Mouse (Mus musculus) liver, embryonic 14.5 days (tissue): ENCODE measurements at regions not wholly inside any gene's neighbourhood (a gene's known extent, or its start where the extent isn't known, plus 50 kb on each side); places are given as distances from the start of the nearest gene placed in this dataset.
"Not testable (repeated sequence)": the region's sequence is repeated elsewhere in the genome, so short reads cannot be mapped to it uniquely, and the experiment has no call there.

Experiments used
- ATAC-seq: fragments of 200-750 bp; cut with Nextera tagmentation; 2 replicates; pipeline ENCODE4 v1.8.0; 2017; ENCODE audit warnings: moderate number of reproducible peaks, mild to moderate bottlenecking, moderate library complexity; ENCODE audit not compliant: insufficient read depth
- DNase-seq, 3 experiments: peaks; one replicate each; pipeline ENCODE4 v3.0.0-alpha.2; 2012 to 2013; ENCODE audit warnings: low read depth in 3 of 3, low spot score in 3 of 3
- H3K27ac ChIP-seq: fragments of 300-500 bp; sonication (generic); 2 replicates; pipeline ENCODE4 v1.5.1; 2014; ENCODE audit warnings: moderate library complexity, mild to moderate bottlenecking, control low read depth, inconsistent platforms
- H3K27me3 ChIP-seq: fragments of 300-500 bp; sonication (generic); 2 replicates; pipeline ENCODE4 v1.6.1; 2014; ENCODE audit warnings: mild to moderate bottlenecking, low read length, moderate library complexity; ENCODE audit not compliant: control insufficient read depth, insufficient read depth
- H3K36me3 ChIP-seq: fragments of 300-500 bp; sonication (generic); replicated peaks from 2 replicates; pipeline ENCODE4 v1.6.1; 2014; ENCODE audit warnings: low read depth; ENCODE audit not compliant: control insufficient read depth, insufficient read depth
- H3K4me1 ChIP-seq, 2 experiments: fragments of 200-500 bp in 1 of 2; fragments of 300-500 bp in 1 of 2; sonication (generic) in 1 of 2; replicated peaks; 2 replicates each; pipeline ENCODE4 v1.6.1; 2012 to 2014; ENCODE audit warnings: antibody characterized with exemption in 1 of 2, inconsistent platforms in 1 of 2, low read length in 1 of 2; ENCODE audit not compliant: control insufficient read depth in 2 of 2, insufficient read depth in 2 of 2
- H3K4me2 ChIP-seq: fragments of 300-500 bp; sonication (generic); 2 replicates; pipeline ENCODE4 v1.6.1; 2014; ENCODE audit warnings: low read depth, mild to moderate bottlenecking, control low read depth, moderate library complexity
- H3K4me3 ChIP-seq, 2 experiments: fragments of 200-500 bp in 1 of 2; fragments of 300-500 bp in 1 of 2; sonication (generic) in 1 of 2; 2 replicates each; pipeline ENCODE4 v1.5.1; 2012 to 2014; ENCODE audit warnings: low read depth in 2 of 2, low read length in 2 of 2, mild to moderate bottlenecking in 2 of 2, control low read depth in 1 of 2, inconsistent platforms in 1 of 2, moderate library complexity in 1 of 2; ENCODE audit not compliant: insufficient read depth in 1 of 2
- H3K9ac ChIP-seq: fragments of 300-500 bp; sonication (generic); replicated peaks from 2 replicates; pipeline ENCODE4 v1.6.1; 2014; ENCODE audit warnings: mild to moderate bottlenecking, control low read depth, moderate library complexity
- H3K9me3 ChIP-seq: fragments of 300-500 bp; sonication (generic); 2 replicates; pipeline ENCODE4 v1.6.1; 2016; ENCODE audit warnings: low read length, mixed read lengths; ENCODE audit not compliant: control insufficient read depth
- CTCF ChIP-seq: IDR thresholded peaks from 2 replicates; pipeline ENCODE4 v1.5.1; 2016; ENCODE audit warnings: antibody characterized with exemption, low read depth, control low read depth
- EP300 ChIP-seq: IDR thresholded peaks from 2 replicates; pipeline ENCODE4 v1.6.1; 2016; ENCODE audit warnings: antibody characterized with exemption, low read depth
- WGBS: fragments of 180-500 bp; shearing (Covaris S2); extraction: QIAGEN DNeasy Blood & Tissue Kit; methylation state at CpG from one replicate; pipeline ENCODE4 v1.1.7; 2014; ENCODE audit not compliant: insufficient replicate concordance; 5-methylcytosine and 5-hydroxymethylcytosine counted together

- ATAC-seq = no peak
- 48% methylated on average over 2 of the region's 2 CpGs for WGBS
These were observed 66.8 kb upstream of the Nt5e start for GRCm38 (mm10) chr9:88260072-88260635.

DNA sequence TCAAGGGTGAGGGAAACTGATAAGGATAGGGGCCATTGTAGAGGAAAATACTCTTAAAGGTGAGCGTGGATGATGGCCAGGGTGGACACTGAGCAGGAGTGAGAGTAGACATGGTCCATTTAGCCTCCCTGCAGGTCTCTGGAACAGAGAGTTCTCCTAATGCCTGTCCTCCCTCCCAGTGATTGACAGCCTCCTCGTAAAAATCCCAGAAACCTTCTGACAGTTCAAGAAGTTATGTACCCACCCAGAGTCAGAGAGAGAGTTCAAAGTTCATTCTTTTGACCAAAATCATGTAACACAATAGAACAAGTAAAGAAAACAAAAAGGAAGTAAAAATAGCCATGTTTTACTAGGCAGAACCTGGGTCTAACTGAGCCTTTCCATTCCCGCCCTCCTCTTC lies 64.5 kb upstream of the Nt5e start:
- no peaks in the 10 kb centered on the region for H3K9me3 ChIP-seq
- no peaks in the 10 kb centered on the region for H3K27me3 ChIP-seq
- TF ChIP-seq EP300 (no peak), CTCF (no peak)
- no peaks in the 10 kb centered on the region for H3K4me1 ChIP-seq
- no peak for DNase-seq
- H3K4me2 ChIP-seq = no peak overlapping the region
- no peak for ATAC-seq
- no peak overlapping the region for H3K4me3 ChIP-seq
- no peaks in the 10 kb centered on the region for H3K36me3 ChIP-seq
- no peak overlapping the region for H3K27ac ChIP-seq
- WGBS = 63% methylated on average over 3 of the region's 3 CpGs
- no peak overlapping the region for H3K9ac ChIP-seq

More at GRCm38 (mm10) chr9:88260072-88260635, 66.8 kb upstream of the Nt5e start:
- H3K9ac ChIP-seq = no peak overlapping the region
- H3K4me1 ChIP-seq = no peaks in the 10 kb centered on the region
- H3K9me3 ChIP-seq = no peaks in the 10 kb centered on the region
- H3K4me2 ChIP-seq = no peak overlapping the region
- H3K27ac ChIP-seq = no peak overlapping the region
- DNase-seq = no peak
- no peak overlapping the region for H3K4me3 ChIP-seq
- H3K27me3 ChIP-seq = no peaks in the 10 kb centered on the region
- no peak for TF ChIP-seq EP300
- TF ChIP-seq CTCF = no peak
- no peaks in the 10 kb centered on the region for H3K36me3 ChIP-seq

GRCm38 (mm10) chr9:88266346-88266745 lies 60.7 kb upstream of the Nt5e start:
- ATAC-seq = not testable (repeated sequence)
- WGBS = 54% methylated on average over 1 of the region's 1 CpGs

GRCm38 (mm10) chr9:88268811-88269210 lies 58.2 kb upstream of the Nt5e start:
- DNase-seq (no peak), ATAC-seq (no peak)
- Histone ChIP-seq H3K4me3 (no peak overlapping the region), H3K9ac (no peak overlapping the region), H3K4me1 (no peaks in the 10 kb centered on the region), H3K4me2 (no peak overlapping the region), H3K27ac (no peak overlapping the region), H3K36me3 (no peaks in the 10 kb centered on the region), H3K9me3 (no peaks in the 10 kb centered on the region), H3K27me3 (no peaks in the 10 kb centered on the region)
- TF ChIP-seq CTCF (no peak), EP300 (no peak)
- 48% methylated on average over 2 of the region's 2 CpGs for WGBS

More at GRCm38 (mm10) chr9:88266346-88266745, 60.7 kb upstream of the Nt5e start:
- not testable (repeated sequence) for H3K9ac ChIP-seq, H3K36me3 ChIP-seq, H3K27me3 ChIP-seq, H3K27ac ChIP-seq, H3K4me1 ChIP-seq, DNase-seq, H3K4me2 ChIP-seq, H3K4me3 ChIP-seq, H3K9me3 ChIP-seq

DNA sequence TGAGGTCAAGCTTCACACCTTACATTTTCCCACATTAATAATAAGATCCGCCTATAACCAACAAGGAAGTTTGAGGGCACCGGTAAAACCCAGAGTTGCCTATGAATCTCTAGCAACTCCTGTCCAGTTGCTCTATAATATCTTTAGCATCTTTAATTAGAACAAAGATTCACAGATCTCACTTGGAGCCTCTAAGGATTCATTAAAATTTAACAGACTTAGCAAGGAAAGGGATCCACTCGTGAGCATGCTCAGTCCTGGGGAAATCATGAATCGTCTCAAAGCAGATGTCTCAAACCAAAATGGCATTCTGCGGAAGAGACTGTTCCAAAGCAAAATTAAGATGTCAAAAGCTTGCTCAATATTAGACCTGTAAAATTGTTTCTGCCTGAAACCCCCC lies 57.8 kb upstream of the Nt5e start:
- H3K4me3 ChIP-seq = no peak overlapping the region
- H3K9ac ChIP-seq = no peak overlapping the region
- TF ChIP-seq EP300 (no peak), CTCF (no peak)
- ATAC-seq (no peak), DNase-seq (no peak)
- WGBS = 74% methylated on average over 5 of the region's 5 CpGs
- H3K27ac ChIP-seq = no peak overlapping the region
- H3K4me1 ChIP-seq = peaks cover 0 to 2% of the 10 kb centered on the region in 2 experiments; a peak in 2 of 4 replicates
- no peaks in the 10 kb centered on the region for H3K9me3 ChIP-seq
- no peaks in the 10 kb centered on the region for H3K36me3 ChIP-seq
- H3K27me3 ChIP-seq = no peaks in the 10 kb centered on the region
- no peak overlapping the region for H3K4me2 ChIP-seq
